ENCODE assay signal across 16 mouse cellular contexts in the genomic region with DNA sequence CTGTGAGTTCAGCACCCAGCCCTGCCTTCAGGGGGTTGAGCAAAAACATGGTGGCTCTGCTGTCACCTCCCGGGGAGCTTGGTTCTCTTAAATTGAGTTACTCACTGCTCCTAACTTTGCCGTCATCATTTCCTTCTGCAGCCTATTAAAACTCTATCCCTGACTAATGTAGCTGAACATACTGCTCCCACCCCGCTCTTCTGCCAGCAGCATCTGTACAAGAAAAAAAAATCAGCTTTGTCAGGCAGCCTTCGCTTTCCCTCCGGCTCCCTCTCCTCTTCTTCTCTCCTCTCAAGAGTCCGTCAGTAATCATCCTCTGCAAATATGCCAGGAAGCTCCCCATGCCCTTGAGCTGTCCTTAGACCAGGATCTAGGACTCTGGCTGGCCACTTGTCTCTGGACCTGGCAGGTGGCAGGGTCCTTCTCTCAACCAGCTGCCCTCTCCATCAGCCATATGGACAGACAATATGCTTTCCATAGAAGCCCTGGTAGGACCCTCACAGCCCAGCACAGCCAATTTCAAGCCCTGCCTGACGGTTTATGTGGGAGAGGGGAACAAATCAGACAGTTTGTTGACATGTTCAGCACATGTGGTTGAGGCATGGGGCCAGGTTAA.
A peak's percentile ranks its signal among the peaks of the same experiment; 100 is the strongest.
DNase-seq lines count a peak whose midpoint lies in the region; ATAC-seq and TF ChIP-seq lines count a peak whose summit lies in the region.
"Had no signal": no experiment of that assay in that cellular context is flagged by ENCODE, and none has a peak within 500 bp of the region (broad histone marks: within the 10 kb centered on the region; RNA-seq: fewer than 3 reads in every experiment).

No protein-coding gene starts in this region.

- no peak for TF ChIP-seq CTCF in midbrain, postnatal 0 days (IDR thresholded peaks at IDR 0.05)

- H3K4me3 ChIP-seq in heart, embryonic 10.5 days, result no peak overlapping the region
- H3K4me3 ChIP-seq in midbrain, postnatal 0 days (ENCODE audit: low read depth, low read length), result no peak overlapping the region
- no peak overlapping the region for H3K4me3 ChIP-seq in midbrain, embryonic 15.5 days
- no peak overlapping the region for H3K4me3 ChIP-seq in hindbrain, embryonic 16.5 days (ENCODE audit: low read length)
- no peak overlapping the region for H3K4me3 ChIP-seq in neural tube, embryonic 15.5 days (replicated peaks)
- H3K4me3 ChIP-seq in kidney, embryonic 14.5 days (ENCODE audit: low read length), result no peak overlapping the region
- H3K4me3 ChIP-seq: forebrain, embryonic 15.5 days; neural tube, embryonic 12.5 days had no signal

- no peak overlapping the region for H3K4me2 ChIP-seq in midbrain, postnatal 0 days (ENCODE audit: low read depth, low read length, poor library complexity, severe bottlenecking)
- no peak overlapping the region for H3K4me2 ChIP-seq in midbrain, embryonic 15.5 days
- no peak overlapping the region for H3K4me2 ChIP-seq in hindbrain, embryonic 16.5 days (ENCODE audit: low read length)
- no peak overlapping the region for H3K4me2 ChIP-seq in neural tube, embryonic 15.5 days
- no peak overlapping the region for H3K4me2 ChIP-seq in kidney, embryonic 14.5 days (replicated peaks; ENCODE audit: low read depth, low read length)
- H3K4me2 ChIP-seq: forebrain, embryonic 15.5 days; neural tube, embryonic 12.5 days had no signal

- 70% methylated on average over 7 of the region's 7 CpGs for WGBS in heart, embryonic 10.5 days
- 77% methylated on average over 7 of the region's 7 CpGs for WGBS in midbrain, postnatal 0 days
- 67% methylated on average over 7 of the region's 7 CpGs for WGBS in midbrain, embryonic 15.5 days
- 63% methylated on average over 7 of the region's 7 CpGs for WGBS in hindbrain, embryonic 16.5 days
- WGBS in neural tube, embryonic 15.5 days, result 57% methylated on average over 7 of the region's 7 CpGs
- 68% methylated on average over 7 of the region's 7 CpGs for WGBS in kidney, embryonic 14.5 days

- ATAC-seq in midbrain, postnatal 0 days (ENCODE audit: low FRiP score), result no peak
- no peak for ATAC-seq in midbrain, embryonic 15.5 days (replicated peaks)
- peak; percentile 63; the same call in 1 of the 2 replicates for ATAC-seq in hindbrain, embryonic 16.5 days
- ATAC-seq in neural tube, embryonic 15.5 days (ENCODE audit: low FRiP score), result no peak
- no peak for ATAC-seq in kidney, embryonic 14.5 days (ENCODE audit: low FRiP score, low TSS enrichment)
- ATAC-seq: forebrain, embryonic 15.5 days had no signal

- no peaks in the 10 kb centered on the region for H3K9me3 ChIP-seq in heart, embryonic 10.5 days
- no peaks in the 10 kb centered on the region for H3K9me3 ChIP-seq in midbrain, postnatal 0 days (ENCODE audit: low read length)
- no peaks in the 10 kb centered on the region for H3K9me3 ChIP-seq in midbrain, embryonic 15.5 days
- no peaks in the 10 kb centered on the region for H3K9me3 ChIP-seq in hindbrain, embryonic 16.5 days (ENCODE audit: control insufficient read depth, low read length)
- H3K9me3 ChIP-seq in neural tube, embryonic 15.5 days (replicated peaks), result no peaks in the 10 kb centered on the region
- no peaks in the 10 kb centered on the region for H3K9me3 ChIP-seq in kidney, embryonic 14.5 days (ENCODE audit: control insufficient read depth, low read length)
- H3K9me3 ChIP-seq: forebrain, embryonic 15.5 days; neural tube, embryonic 12.5 days had no signal

- H3K36me3 ChIP-seq in heart, embryonic 10.5 days, result no peaks in the 10 kb centered on the region
- H3K36me3 ChIP-seq in midbrain, postnatal 0 days (ENCODE audit: insufficient read depth, low read length), result no peaks in the 10 kb centered on the region
- no peaks in the 10 kb centered on the region for H3K36me3 ChIP-seq in midbrain, embryonic 15.5 days (replicated peaks)
- H3K36me3 ChIP-seq in hindbrain, embryonic 16.5 days (ENCODE audit: control insufficient read depth, insufficient read depth, low read length), result no peaks in the 10 kb centered on the region
- no peaks in the 10 kb centered on the region for H3K36me3 ChIP-seq in neural tube, embryonic 15.5 days
- no peaks in the 10 kb centered on the region for H3K36me3 ChIP-seq in kidney, embryonic 14.5 days (ENCODE audit: control insufficient read depth, insufficient read depth, low read length)
- H3K36me3 ChIP-seq: forebrain, embryonic 15.5 days; neural tube, embryonic 12.5 days had no signal

- intact Hi-C loops in heart, postnatal 25 days (cut with DNase I), result no loop called here

- no peak overlapping the region for H3K9ac ChIP-seq in midbrain, postnatal 0 days (replicated peaks; ENCODE audit: low read length, poor library complexity, severe bottlenecking)
- H3K9ac ChIP-seq in midbrain, embryonic 15.5 days, result no peak overlapping the region
- no peak overlapping the region; the same call in 1 of the 2 replicates for H3K9ac ChIP-seq in hindbrain, embryonic 16.5 days (ENCODE audit: low read depth, low read length)
- no peak overlapping the region for H3K9ac ChIP-seq in neural tube, embryonic 15.5 days (replicated peaks)
- no peak overlapping the region for H3K9ac ChIP-seq in kidney, embryonic 14.5 days (ENCODE audit: low read depth, low read length)
- H3K9ac ChIP-seq: forebrain, embryonic 15.5 days; neural tube, embryonic 12.5 days had no signal

- peak; percentile 55 for DNase-seq in heart, embryonic 10.5 days (ENCODE audit: low spot score)
- DNase-seq in heart, postnatal 25 days (ENCODE audit: low spot score), result no peak
- DNase-seq in midbrain, postnatal 0 days (ENCODE audit: low spot score), result peak; percentile 51
- DNase-seq: adrenal gland, postnatal 36 days; cerebellum, postnatal 25 days; kidney, adult 18-20 months; kidney, postnatal 14 days; liver; lung, adult 18-20 months; thymus, postnatal 4 days had no signal

- H3K27me3 ChIP-seq in heart, embryonic 10.5 days (ENCODE audit: insufficient read depth, poor library complexity, severe bottlenecking), result no peaks in the 10 kb centered on the region
- H3K27me3 ChIP-seq in midbrain, postnatal 0 days (ENCODE audit: insufficient read depth, low read length), result no peaks in the 10 kb centered on the region
- no peaks in the 10 kb centered on the region for H3K27me3 ChIP-seq in midbrain, embryonic 15.5 days (replicated peaks)
- H3K27me3 ChIP-seq in hindbrain, embryonic 16.5 days (replicated peaks; ENCODE audit: control insufficient read depth, insufficient read depth, low read length), result no peaks in the 10 kb centered on the region
- H3K27me3 ChIP-seq in neural tube, embryonic 15.5 days (replicated peaks), result no peaks in the 10 kb centered on the region
- no peaks in the 10 kb centered on the region for H3K27me3 ChIP-seq in kidney, embryonic 14.5 days (ENCODE audit: control insufficient read depth, insufficient read depth, low read length)
- H3K27me3 ChIP-seq: forebrain, embryonic 15.5 days; neural tube, embryonic 12.5 days had no signal

- H3K27ac ChIP-seq in heart, embryonic 10.5 days, result no peak overlapping the region
- H3K27ac ChIP-seq in midbrain, postnatal 0 days (ENCODE audit: low read depth, low read length), result no peak overlapping the region
- no peak overlapping the region for H3K27ac ChIP-seq in midbrain, embryonic 15.5 days
- H3K27ac ChIP-seq in hindbrain, embryonic 16.5 days (ENCODE audit: low read depth, low read length), result peak overlapping the region; percentile 30; the same call in 1 of the 2 replicates
- H3K27ac ChIP-seq in neural tube, embryonic 15.5 days (replicated peaks), result peak overlapping the region; percentile 69; the same call in 1 of the 2 replicates
- no peak overlapping the region for H3K27ac ChIP-seq in kidney, embryonic 14.5 days (ENCODE audit: low read depth, low read length)
- H3K27ac ChIP-seq: forebrain, embryonic 15.5 days; neural tube, embryonic 12.5 days had no signal

- no peaks in the 10 kb centered on the region for H3K4me1 ChIP-seq in heart, embryonic 10.5 days
- H3K4me1 ChIP-seq in midbrain, postnatal 0 days (ENCODE audit: insufficient read depth, low read length), result no peaks in the 10 kb centered on the region
- no peaks in the 10 kb centered on the region for H3K4me1 ChIP-seq in midbrain, embryonic 15.5 days
- no peaks in the 10 kb centered on the region; the same call in 1 of the 2 replicates for H3K4me1 ChIP-seq in hindbrain, embryonic 16.5 days (ENCODE audit: control insufficient read depth, insufficient read depth, low read depth, low read length)
- peaks cover 6% of the 10 kb centered on the region; the same call in 1 of the 2 replicates for H3K4me1 ChIP-seq in neural tube, embryonic 15.5 days
- H3K4me1 ChIP-seq in kidney, embryonic 14.5 days (ENCODE audit: control insufficient read depth, insufficient read depth, low read length), result no peaks in the 10 kb centered on the region

Comparison
In these comparisons a context has a peak if more than half of its experiments do, and no peak if none do; other contexts are left out.
1. H3K27ac ChIP-seq: peak in hindbrain, embryonic 16.5 days (single experiment) and neural tube, embryonic 15.5 days (single experiment); none in heart, embryonic 10.5 days (single experiment), midbrain, postnatal 0 days (single experiment), midbrain, embryonic 15.5 days (single experiment) and kidney, embryonic 14.5 days (single experiment).